In genomic region chr2:65845551-65845950, GRCm38 (mm10) we compare ENCODE assay signal across 9 mouse cellular contexts. TPM values are rescaled to one million over a fixed set of nuclear protein-coding genes. Genes with fewer than 3 reads are reported as not detected.
DNase-seq lines count a peak whose midpoint lies in the region; ATAC-seq and TF ChIP-seq lines count a peak whose summit lies in the region.
"Had no signal": no experiment of that assay in that cellular context is flagged by ENCODE, and none has a peak within 500 bp of the region (broad histone marks: within the 10 kb centered on the region; RNA-seq: fewer than 3 reads in every experiment).

Gene Csrnp3 (plus strand): TSS chr2:65845767.

- no peaks in the 10 kb centered on the region for H3K27me3 ChIP-seq in lung, embryonic 14.5 days (ENCODE audit: insufficient read depth, low read length)
- no peaks in the 10 kb centered on the region for H3K27me3 ChIP-seq in embryonic facial prominence, embryonic 11.5 days (ENCODE audit: control insufficient read depth, insufficient read depth, low read length)
- no peaks in the 10 kb centered on the region for H3K27me3 ChIP-seq in hindbrain, embryonic 10.5 days (ENCODE audit: insufficient read depth, poor library complexity, severe bottlenecking)
- H3K27me3 ChIP-seq in midbrain, embryonic 11.5 days (ENCODE audit: control insufficient read depth, insufficient read depth, low read length) = no peaks in the 10 kb centered on the region

- ATAC-seq in lung, embryonic 14.5 days (ENCODE audit: insufficient read depth) = peak; percentile 94
- peak; percentile 89 for ATAC-seq in embryonic facial prominence, embryonic 11.5 days (replicated peaks; ENCODE audit: insufficient number of reproducible peaks, low FRiP score, low TSS enrichment, low read depth)
- peak; percentile 85 for ATAC-seq in midbrain, embryonic 11.5 days (ENCODE audit: low FRiP score)
- ATAC-seq: Patski had no signal

- H3K9me3 ChIP-seq in lung, embryonic 14.5 days (ENCODE audit: low read depth, low read length) = no peaks in the 10 kb centered on the region
- no peaks in the 10 kb centered on the region for H3K9me3 ChIP-seq in embryonic facial prominence, embryonic 11.5 days (replicated peaks; ENCODE audit: control insufficient read depth, low read length)
- no peaks in the 10 kb centered on the region for H3K9me3 ChIP-seq in hindbrain, embryonic 10.5 days
- H3K9me3 ChIP-seq in midbrain, embryonic 11.5 days (ENCODE audit: control insufficient read depth, low read length) = no peaks in the 10 kb centered on the region

- H3K4me1 ChIP-seq in lung, embryonic 14.5 days (ENCODE audit: insufficient read depth) = no peaks in the 10 kb centered on the region
- H3K4me1 ChIP-seq in embryonic facial prominence, embryonic 11.5 days (ENCODE audit: control insufficient read depth, insufficient read depth, low read length) = no peaks in the 10 kb centered on the region
- peaks cover 34% of the 10 kb centered on the region for H3K4me1 ChIP-seq in hindbrain, embryonic 10.5 days (replicated peaks)
- peaks cover 17% of the 10 kb centered on the region for H3K4me1 ChIP-seq in midbrain, embryonic 11.5 days (ENCODE audit: control insufficient read depth, insufficient read depth, low read length)

- peak within 1 kb of the TSS; percentile 34 for H3K4me3 ChIP-seq in lung, embryonic 14.5 days (ENCODE audit: low read depth, low read length)
- H3K4me3 ChIP-seq in embryonic facial prominence, embryonic 11.5 days (ENCODE audit: low read depth, low read length) = peak within 1 kb of the TSS; percentile 39
- peak within 1 kb of the TSS; percentile 58 for H3K4me3 ChIP-seq in hindbrain, embryonic 10.5 days
- H3K4me3 ChIP-seq in midbrain, embryonic 11.5 days (ENCODE audit: low read depth, low read length) = peak within 1 kb of the TSS; percentile 34

- H3K36me3 ChIP-seq in lung, embryonic 14.5 days (ENCODE audit: insufficient read depth) = no peaks in the 10 kb centered on the region
- no peaks in the 10 kb centered on the region for H3K36me3 ChIP-seq in embryonic facial prominence, embryonic 11.5 days (replicated peaks; ENCODE audit: control insufficient read depth, insufficient read depth, low read depth, low read length)
- peaks cover 6% of the 10 kb centered on the region for H3K36me3 ChIP-seq in hindbrain, embryonic 10.5 days
- H3K36me3 ChIP-seq in midbrain, embryonic 11.5 days (ENCODE audit: control insufficient read depth, insufficient read depth, low read length) = no peaks in the 10 kb centered on the region

- DNase-seq in lung, embryonic 14.5 days = peak; percentile 82
- DNase-seq in lung, adult 18-20 months = no peak
- DNase-seq in embryonic facial prominence, embryonic 11.5 days (ENCODE audit: low spot score) = peak; percentile 88
- peak; percentile 76 for DNase-seq in hindbrain, embryonic 10.5 days (ENCODE audit: low spot score)
- peak; percentile 70 to 80 for DNase-seq in left cerebral cortex, adult 18-20 months (ENCODE audit: low spot score in 2 of 2)
- peak; percentile 92 for DNase-seq in midbrain, embryonic 11.5 days (ENCODE audit: low spot score, missing footprints)
- peak; percentile 4 for DNase-seq in skeletal muscle tissue, adult 2 months (ENCODE audit: low read depth, low spot score)
- no peak for DNase-seq in natural killer cell, adult 2 months (ENCODE audit: low spot score in 2 of 2)

- H3K27ac ChIP-seq in lung, embryonic 14.5 days (ENCODE audit: low read depth) = no peak within 1 kb of the TSS
- no peak within 1 kb of the TSS for H3K27ac ChIP-seq in embryonic facial prominence, embryonic 11.5 days (replicated peaks; ENCODE audit: low read depth, low read length)
- H3K27ac ChIP-seq in hindbrain, embryonic 10.5 days = peak within 1 kb of the TSS; percentile 84
- no peak within 1 kb of the TSS; the same call in 1 of the 2 replicates for H3K27ac ChIP-seq in midbrain, embryonic 11.5 days (ENCODE audit: low read depth, low read length)

- peak within 1 kb of the TSS; percentile 41 for H3K9ac ChIP-seq in lung, embryonic 14.5 days
- H3K9ac ChIP-seq in embryonic facial prominence, embryonic 11.5 days (replicated peaks; ENCODE audit: low read length) = peak within 1 kb of the TSS; percentile 51; the same call in 1 of the 2 replicates
- H3K9ac ChIP-seq in midbrain, embryonic 11.5 days (ENCODE audit: low read length) = peak within 1 kb of the TSS; percentile 63

- no peak for TF ChIP-seq CTCF in lung, embryonic 14.5 days (IDR thresholded peaks at IDR 0.05; ENCODE audit: low read depth)

- H3K4me2 ChIP-seq in lung, embryonic 14.5 days = peak within 1 kb of the TSS; percentile 73
- H3K4me2 ChIP-seq in embryonic facial prominence, embryonic 11.5 days (ENCODE audit: low read depth, low read length) = peak within 1 kb of the TSS; percentile 10
- peak within 1 kb of the TSS; percentile 66 for H3K4me2 ChIP-seq in midbrain, embryonic 11.5 days

- 1% methylated on average over 6 of the region's 6 CpGs for WGBS in lung, embryonic 14.5 days
- WGBS in embryonic facial prominence, embryonic 11.5 days = 0% methylated on average over 6 of the region's 6 CpGs
- WGBS in hindbrain, embryonic 10.5 days = 0% methylated on average over 6 of the region's 6 CpGs
- WGBS in midbrain, embryonic 11.5 days = 0% methylated on average over 6 of the region's 6 CpGs

RNA-seq across cellular contexts. Expression of gene Csrnp3, which starts in this region (rescaled TPM):
- polyA plus RNA-seq in lung, embryonic 14.5 days (2014; fragmentation: Nextera tagmentation; extraction: Ambion mirVana) = 0.38 and 0.53 TPM in 2 replicates
- polyA plus RNA-seq in embryonic facial prominence, embryonic 11.5 days (2014; fragmentation: Nextera tagmentation; extraction: Ambion mirVana) = 4.3 and 5.5 TPM in 2 replicates
- 9.8 and 12.3 TPM in 2 replicates for polyA plus RNA-seq in hindbrain, embryonic 10.5 days (2016; fragmentation: Nextera tagmentation; extraction: Ambion mirVana)
- 10 to 100 TPM; 82.8 to 83.8 TPM for total RNA-seq in left cerebral cortex, adult 18-20 months (2021)
- polyA plus RNA-seq in midbrain, embryonic 11.5 days (2014; fragmentation: Nextera tagmentation; extraction: Ambion mirVana) = 15.0 and 19.3 TPM in 2 replicates
- polyA plus RNA-seq: Patski had no signal

Comparison
In these comparisons a context has a peak if more than half of its experiments do, and no peak if none do; other contexts are left out.
1. Peak in DNase-seq, ATAC-seq, H3K4me3 ChIP-seq, H3K9ac ChIP-seq and H3K4me2 ChIP-seq in lung, embryonic 14.5 days; RNA of the gene not detected or under 1 TPM.
2. DNase-seq: peak in embryonic facial prominence, embryonic 11.5 days (single experiment), hindbrain, embryonic 10.5 days (single experiment), left cerebral cortex, adult 18-20 months (2 of 2), midbrain, embryonic 11.5 days (single experiment) and skeletal muscle tissue, adult 2 months (single experiment); none in lung, adult 18-20 months (0 of 2) and natural killer cell, adult 2 months (0 of 2).
3. H3K4me2 ChIP-seq: peak in every context shown above with its lines; median percentile 73 in lung, embryonic 14.5 days; 66 in midbrain, embryonic 11.5 days; 10 in embryonic facial prominence, embryonic 11.5 days.
4. Peak in every context shown above with its lines, with median percentiles within 50 percentile points of each other: ATAC-seq, H3K4me3 ChIP-seq and H3K9ac ChIP-seq.